Mouse (Mus musculus) MEL (cell line): ENCODE results near the gene Zg16. TPM values are rescaled to one million over a fixed set of nuclear protein-coding genes. Genes with fewer than 3 reads are reported as not detected.
A peak's percentile ranks its signal among the peaks of the same experiment; 100 is the strongest.

Experiments
- DNase-seq: peaks from one replicate; pipeline ENCODE4 v3.0.0; 2011; ENCODE audit warnings: low read depth, low spot score
- H3K27ac ChIP-seq: 2 replicates; pipeline ENCODE4 v1.5.1; 2012; ENCODE audit warnings: low read depth, mild to moderate bottlenecking, control low read depth, low read length, moderate library complexity; ENCODE audit not compliant: control insufficient read depth
- H3K27me3 ChIP-seq, 2 experiments: fragments of 150-350 bp in 1 of 2; sonication (generic) in 1 of 2; 2 replicates each; pipeline ENCODE4 v1.6.1; 2012; ENCODE audit warnings: low read length in 2 of 2, mild to moderate bottlenecking in 2 of 2, improper control_type of control experiment in 1 of 2, moderate library complexity in 1 of 2; ENCODE audit not compliant: insufficient read depth in 2 of 2, control insufficient read depth in 1 of 2
- H3K36me3 ChIP-seq, 2 experiments: 2 replicates each; pipeline ENCODE4 v1.6.1; 2012 to 2014; ENCODE audit warnings: low read length in 2 of 2, improper control_type of control experiment in 1 of 2, inconsistent platforms in 1 of 2, mild to moderate bottlenecking in 1 of 2; ENCODE audit not compliant: insufficient read depth in 2 of 2, control insufficient read depth in 1 of 2
- H3K4me1 ChIP-seq, 2 experiments: fragments of 150-350 bp in 1 of 2; sonication (generic) in 1 of 2; 2 replicates each; pipeline ENCODE4 v1.6.1; 2012; ENCODE audit warnings: low read length in 2 of 2, improper control_type of control experiment in 1 of 2, mild to moderate bottlenecking in 1 of 2; ENCODE audit not compliant: insufficient read depth in 2 of 2, control insufficient read depth in 1 of 2
- H3K4me3 ChIP-seq, 2 experiments: fragments of 150-350 bp in 1 of 2; sonication (generic) in 1 of 2; 2 replicates each; pipeline ENCODE4 v1.5.1; 2012; ENCODE audit warnings: low read depth in 2 of 2, low read length in 2 of 2, mild to moderate bottlenecking in 2 of 2, moderate library complexity in 2 of 2, control low read depth in 1 of 2, improper control_type of control experiment in 1 of 2; ENCODE audit not compliant: control insufficient read depth in 1 of 2, insufficient read depth in 1 of 2
- H3K79me2 ChIP-seq: 2 replicates; pipeline ENCODE4 v1.6.1; 2012; ENCODE audit warnings: mild to moderate bottlenecking, low read length, moderate library complexity; ENCODE audit not compliant: control insufficient read depth, poor library complexity, insufficient read depth
- H3K9ac ChIP-seq: 2 replicates; pipeline ENCODE4 v1.6.1; 2012; ENCODE audit warnings: low read depth, mild to moderate bottlenecking, control low read depth, low read length, moderate library complexity; ENCODE audit not compliant: control insufficient read depth, poor library complexity, severe bottlenecking
- H3K9me3 ChIP-seq: fragments of 150-350 bp; sonication (generic); replicated peaks from 2 replicates; pipeline ENCODE4 v1.6.1; 2012; ENCODE audit warnings: mild to moderate bottlenecking, low read length, improper control_type of control experiment, moderate library complexity; ENCODE audit not compliant: insufficient read depth
- BHLHE40 ChIP-seq: IDR thresholded peaks from 2 replicates; pipeline ENCODE4 v1.6.1; 2012; ENCODE audit warnings: low read depth, mild to moderate bottlenecking, inconsistent platforms, low read length, improper control_type of control experiment, borderline replicate concordance
- CHD1 ChIP-seq: IDR thresholded peaks from 2 replicates; pipeline ENCODE4 v1.6.1; 2012; ENCODE audit warnings: low read depth, mild to moderate bottlenecking, inconsistent platforms, low read length, improper control_type of control experiment
- CHD2 ChIP-seq: IDR thresholded peaks from 2 replicates; pipeline ENCODE4 v1.6.1; 2011; ENCODE audit warnings: low read length, improper control_type of control experiment
- E2F4 ChIP-seq: IDR thresholded peaks from 2 replicates; pipeline ENCODE4 v1.6.1; 2011; ENCODE audit warnings: low read depth, low read length, improper control_type of control experiment, borderline replicate concordance
- ELF1 ChIP-seq: IDR thresholded peaks from 2 replicates; pipeline ENCODE4 v1.6.1; 2014; ENCODE audit warnings: low read depth, mild to moderate bottlenecking, inconsistent platforms, low read length, improper control_type of control experiment, moderate library complexity
- EP300 ChIP-seq, 2 experiments: IDR thresholded peaks; 2 replicates each; pipeline ENCODE4 v1.6.1; 2011; ENCODE audit warnings: improper control_type of control experiment in 2 of 2, low read length in 2 of 2, low read depth in 1 of 2, mild to moderate bottlenecking in 1 of 2
- ETS1 ChIP-seq: IDR thresholded peaks from 2 replicates; pipeline ENCODE4 v1.6.1; 2012; ENCODE audit warnings: low read depth, mild to moderate bottlenecking, inconsistent platforms, low read length, improper control_type of control experiment, moderate library complexity
- GABPA ChIP-seq: IDR thresholded peaks from 2 replicates; pipeline ENCODE4 v1.6.1; 2012; ENCODE audit warnings: low read depth, mild to moderate bottlenecking, inconsistent platforms, low read length, improper control_type of control experiment, moderate library complexity
- GATA1 ChIP-seq: IDR thresholded peaks from 2 replicates; pipeline ENCODE4 v1.6.1; 2011; ENCODE audit warnings: low read depth, low read length, improper control_type of control experiment
- JUND ChIP-seq: IDR thresholded peaks from 2 replicates; pipeline ENCODE4 v1.6.1; 2011; ENCODE audit warnings: low read depth, mild to moderate bottlenecking, improper control_type of control experiment, low read length
- KAT2A ChIP-seq: conservative IDR thresholded peaks from 2 replicates; pipeline ENCODE4 v1.6.1; 2012; ENCODE audit warnings: low read depth, low read length, improper control_type of control experiment, inconsistent platforms
- MAFK ChIP-seq: IDR thresholded peaks from 2 replicates; pipeline ENCODE4 v1.6.1; 2011; ENCODE audit warnings: low read depth, mild to moderate bottlenecking, low read length, improper control_type of control experiment, borderline replicate concordance
- MAX ChIP-seq: IDR thresholded peaks from 2 replicates; pipeline ENCODE4 v1.6.1; 2011; ENCODE audit warnings: low read length, improper control_type of control experiment
- MAZ ChIP-seq: IDR thresholded peaks from 2 replicates; pipeline ENCODE4 v1.6.1; 2012; ENCODE audit warnings: low read depth, mild to moderate bottlenecking, inconsistent platforms, low read length, improper control_type of control experiment
- MEF2A ChIP-seq: IDR thresholded peaks from 2 replicates; pipeline ENCODE4 v1.6.1; 2014; ENCODE audit warnings: low read depth, mild to moderate bottlenecking, inconsistent platforms, low read length, improper control_type of control experiment; ENCODE audit not compliant: poor library complexity, insufficient replicate concordance, severe bottlenecking; ENCODE audit errors: extremely low read depth
- MXI1 ChIP-seq: IDR thresholded peaks from 2 replicates; pipeline ENCODE4 v1.6.1; 2011; ENCODE audit warnings: mild to moderate bottlenecking, low read depth, low read length, improper control_type of control experiment
- MYC ChIP-seq: IDR thresholded peaks from 2 replicates; pipeline ENCODE4 v1.6.1; 2011; ENCODE audit warnings: low read depth, mild to moderate bottlenecking, low read length, improper control_type of control experiment, moderate library complexity
- NRF1 ChIP-seq: IDR thresholded peaks from 2 replicates; pipeline ENCODE4 v1.6.1; 2014; ENCODE audit warnings: low read depth, mild to moderate bottlenecking, inconsistent platforms, low read length, improper control_type of control experiment, moderate library complexity; ENCODE audit not compliant: poor library complexity, insufficient read depth, severe bottlenecking
- POLR2A ChIP-seq, 2 experiments: IDR thresholded peaks; 2 replicates each; pipeline ENCODE4 v1.6.1; 2011 to 2012; ENCODE audit warnings: low read length in 2 of 2, mild to moderate bottlenecking in 2 of 2, control low read depth in 1 of 2, improper control_type of control experiment in 1 of 2, low read depth in 1 of 2, moderate library complexity in 1 of 2; ENCODE audit not compliant: control insufficient read depth in 1 of 2, insufficient read depth in 1 of 2, poor library complexity in 1 of 2
- POLR2AphosphoS2 ChIP-seq: IDR thresholded peaks from 2 replicates; pipeline ENCODE4 v1.6.1; 2011; ENCODE audit warnings: low read length, improper control_type of control experiment
- POLR2AphosphoS5 ChIP-seq: IDR thresholded peaks from 2 replicates; pipeline ENCODE4 v1.6.1; 2012; ENCODE audit warnings: low read depth, borderline replicate concordance, mild to moderate bottlenecking, inconsistent platforms, low read length, moderate library complexity, mixed read lengths
- RAD21 ChIP-seq: IDR thresholded peaks from 2 replicates; pipeline ENCODE4 v1.6.1; 2011; ENCODE audit warnings: mild to moderate bottlenecking, low read depth, low read length, improper control_type of control experiment
- RCOR1 ChIP-seq: IDR thresholded peaks from 2 replicates; pipeline ENCODE4 v1.6.1; 2012; ENCODE audit warnings: low read depth, mild to moderate bottlenecking, inconsistent platforms, low read length, improper control_type of control experiment
- SIN3A ChIP-seq: IDR thresholded peaks from 2 replicates; pipeline ENCODE4 v1.6.1; 2012; ENCODE audit warnings: low read length, improper control_type of control experiment, inconsistent platforms
- SMC3 ChIP-seq: IDR thresholded peaks from 2 replicates; pipeline ENCODE4 v1.6.1; 2011; ENCODE audit warnings: low read depth, low read length, improper control_type of control experiment
- TAL1 ChIP-seq: IDR thresholded peaks from 2 replicates; pipeline ENCODE4 v1.6.1; 2012; ENCODE audit warnings: mild to moderate bottlenecking, inconsistent platforms, low read length, moderate library complexity, mixed read lengths
- TBP ChIP-seq: IDR thresholded peaks from 2 replicates; pipeline ENCODE4 v1.8.0; 2011; ENCODE audit warnings: low read depth, low read length, improper control_type of control experiment
- TCF12 ChIP-seq: IDR thresholded peaks from 2 replicates; pipeline ENCODE4 v1.6.1; 2014; ENCODE audit warnings: low read depth, mild to moderate bottlenecking, inconsistent platforms, low read length, improper control_type of control experiment, moderate library complexity
- UBTF ChIP-seq: IDR thresholded peaks from 2 replicates; pipeline ENCODE4 v1.6.1; 2012; ENCODE audit warnings: low read depth, mild to moderate bottlenecking, inconsistent platforms, low read length, improper control_type of control experiment, moderate library complexity, borderline replicate concordance; ENCODE audit not compliant: insufficient read depth
- USF1 ChIP-seq: IDR thresholded peaks from 2 replicates; pipeline ENCODE4 v1.6.1; 2014; ENCODE audit warnings: low read depth, mild to moderate bottlenecking, inconsistent platforms, low read length, improper control_type of control experiment, moderate library complexity
- USF2 ChIP-seq, 2 experiments: IDR thresholded peaks; 2 replicates each; pipeline ENCODE4 v1.6.1; 2011 to 2012; ENCODE audit warnings: improper control_type of control experiment in 2 of 2, low read length in 2 of 2, borderline replicate concordance in 1 of 2, inconsistent platforms in 1 of 2, low read depth in 1 of 2, mild to moderate bottlenecking in 1 of 2; ENCODE audit not compliant: insufficient read depth in 1 of 2
- ZC3H11A ChIP-seq: IDR thresholded peaks from 2 replicates; pipeline ENCODE4 v1.6.1; 2012; ENCODE audit warnings: low read depth, mild to moderate bottlenecking, inconsistent platforms, low read length, improper control_type of control experiment
- ZKSCAN1 ChIP-seq: IDR thresholded peaks from 2 replicates; pipeline ENCODE4 v1.6.1; 2012; ENCODE audit warnings: low read depth, mild to moderate bottlenecking, inconsistent platforms, low read length, improper control_type of control experiment, moderate library complexity
- ZMIZ1 ChIP-seq: IDR thresholded peaks from 2 replicates; pipeline ENCODE4 v1.6.1; 2012; ENCODE audit warnings: low read depth, mild to moderate bottlenecking, inconsistent platforms, low read length, improper control_type of control experiment, moderate library complexity
- ZNF384 ChIP-seq: IDR thresholded peaks from 2 replicates; pipeline ENCODE4 v1.6.1; 2012; ENCODE audit warnings: low read depth, mild to moderate bottlenecking, inconsistent platforms, low read length, improper control_type of control experiment
- polyA plus RNA-seq, 2 experiments: library from polyadenylated mRNA; stranded (reverse) in 1 of 2; unstranded in 1 of 2; fragments of >175 nt in 1 of 2; fragments of >200 nt in 1 of 2; gene quantifications; 2 replicates each; pipeline versions ENCODE4 v1.2.1 to v1.2.4; 2012; ENCODE audit warnings: low replicate concordance in 2 of 2, low read depth in 1 of 2; ENCODE audit not compliant: insufficient read length in 2 of 2, insufficient read depth in 1 of 2, missing spikeins in 1 of 2
- total RNA-seq: library from RNA; depleted of rRNA; stranded (reverse); fragments of 300-350 nt; gene quantifications from 2 replicates; pipeline ENCODE4 v1.2.3, GENCODE M21; 2012

The Zg16 gene
- total and polyA plus RNA-seq, 3 experiments, result 50.4 to 89.3 TPM; not detected in 1

DNA sequence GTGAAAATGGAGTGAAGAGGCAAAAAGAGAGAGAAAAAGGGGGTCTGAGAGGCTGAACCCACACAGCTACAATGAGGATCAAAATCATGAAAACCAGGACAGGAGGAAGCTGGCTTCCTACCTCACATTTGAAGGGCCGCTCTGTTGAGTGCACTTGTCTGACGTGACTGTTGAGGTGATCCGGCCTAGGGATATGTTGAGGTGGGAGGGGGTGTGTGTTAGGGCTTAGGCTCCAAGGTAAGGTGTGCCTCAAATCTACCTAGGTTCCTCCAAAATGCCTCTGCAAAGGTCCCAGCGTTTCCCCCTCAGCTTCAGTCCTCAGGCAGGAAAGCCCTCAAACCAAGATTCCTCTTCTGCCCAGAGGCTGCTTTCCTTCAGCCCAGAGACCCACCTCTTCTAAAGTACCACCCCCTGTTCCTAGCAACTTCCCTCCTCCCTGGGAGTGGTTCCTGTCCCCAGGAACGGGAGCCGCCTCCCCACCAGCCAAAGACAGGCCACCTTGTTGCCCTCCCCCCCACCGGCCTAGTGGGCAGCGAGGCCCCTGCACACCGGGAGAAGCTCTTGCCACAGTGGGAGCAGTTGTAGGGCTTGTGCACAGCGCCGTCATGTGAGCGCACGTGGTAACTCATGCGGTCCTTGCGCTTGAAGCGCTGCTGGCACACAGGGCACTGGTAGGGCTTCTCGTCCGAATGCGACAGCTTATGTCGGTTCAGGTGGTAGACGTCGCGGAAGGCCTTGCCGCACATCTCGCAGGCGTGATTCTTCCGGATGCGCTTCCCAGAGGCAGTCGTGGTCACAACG, 62.2 kb downstream of the Zg16 start:
- H3K4me1 ChIP-seq, result peaks cover 11 to 34% of the 10 kb centered on the region in 2 experiments; a peak in 3 of 4 replicates
- TF ChIP-seq MAFK (no peak), BHLHE40 (no peak), ZMIZ1 (no peak), KAT2A (no peak), RCOR1 (no peak), TCF12 (no peak; the same call in 1 of the 2 replicates), ZC3H11A (no peak), ZNF384 (no peak), USF2 (IDR thresholded peaks at IDR 0.05; ENCODE audit: borderline replicate concordance in 1 of 2, insufficient read depth in 1 of 2, low read depth in 1 of 2, low read length in 2 of 2) (no peak), E2F4 (no peak), POLR2AphosphoS5 (0 out of 2 replicates have a peak, but pooled peaks have one; percentile 37), POLR2AphosphoS2 (peak; percentile 67), SIN3A (peak; percentile 63), MAX (peak; percentile 94), POLR2A (IDR thresholded peaks at IDR 0.05; ENCODE audit: control insufficient read depth in 1 of 2, insufficient read depth in 1 of 2, low read depth in 1 of 2, low read length in 2 of 2, poor library complexity in 1 of 2) (peak; percentile 48 to 79; a peak in 2 of 4 replicates), MYC (peak; percentile 88), USF1 (0 out of 2 replicates have a peak, but pooled peaks have one; percentile 50), SMC3 (peak; percentile 19), RAD21 (no peak; the same call in 1 of the 2 replicates), CHD2 (no peak), ETS1 (no peak), GABPA (no peak), GATA1 (no peak), CHD1 (no peak), EP300 (IDR thresholded peaks at IDR 0.05; ENCODE audit: low read depth in 1 of 2, low read length in 2 of 2) (no peak; a peak in 1 of 4 replicates), MXI1 (peak; percentile 83), MEF2A (no peak), MAZ (no peak), ELF1 (no peak), NRF1 (no peak), UBTF (no peak), TBP (peak; percentile 66; the same call in 1 of the 2 replicates), JUND (no peak), ZKSCAN1 (no peak), TAL1 (no peak)

More for the DNA sequence above, 62.2 kb downstream of the Zg16 start:
- Histone ChIP-seq H3K9me3 (no peaks in the 10 kb centered on the region), H3K36me3 (peaks cover 10 to 34% of the 10 kb centered on the region in 2 experiments), H3K4me3 (peak overlapping the region; percentile 59 to 86), H3K27ac (peak overlapping the region; percentile 93), H3K9ac (peak overlapping the region; percentile 97), H3K27me3 (no peaks in the 10 kb centered on the region), H3K79me2 (peaks cover 41% of the 10 kb centered on the region)
- DNase-seq, result peak; percentile 87
